Mouse (Mus musculus) megakaryocyte progenitor cell, adult 5-6 weeks (primary cell): Measurements from ENCODE around the gene Usf1. TPM values are rescaled to one million over a fixed set of nuclear protein-coding genes. Genes with fewer than 3 reads are reported as not detected.
A peak's percentile ranks its signal among the peaks of the same experiment; 100 is the strongest.

Experiments used
- ATAC-seq: replicated peaks from 2 replicates; pipeline ENCODE4 v1.8.0; 2016; ENCODE audit warnings: mild to moderate bottlenecking, moderate TSS enrichment, inconsistent platforms; ENCODE audit not compliant: poor library complexity
- total RNA-seq, 2 experiments: library from RNA; stranded (forward) in 1 of 2; stranded (reverse) in 1 of 2; fragments of 157-497, 149-512 nt in 1 of 2; fragments of 200-1000 nt in 1 of 2; gene quantifications; 2 replicates each; pipeline versions ENCODE4 v1.2.3 to v1.2.4; 2015 to 2017

Gene Usf1
- total RNA-seq, 2 experiments from 2014 or later, result 16.3 to 61.3 TPM

- peak; percentile 62 for ATAC-seq
Measured at GRCm38 (mm10) chr1:171451001-171451400, 39.9 kb downstream of the Usf1 start.

GRCm38 (mm10) chr1:171452522-171452921, 41.4 kb downstream of the Usf1 start:
- ATAC-seq, result no peak

GRCm38 (mm10) chr1:171452923-171453322, 41.8 kb downstream of the Usf1 start:
- ATAC-seq, result peak; percentile 76

GRCm38 (mm10) chr1:171454926-171455325, 43.8 kb downstream of the Usf1 start:
- no peak for ATAC-seq

- no peak for ATAC-seq
Measured at GRCm38 (mm10) chr1:171457568-171457967, 46.5 kb downstream of the Usf1 start.

- ATAC-seq, result no peak
Measured at GRCm38 (mm10) chr1:171459791-171460190, 48.7 kb downstream of the Usf1 start.

GRCm38 (mm10) chr1:171460551-171461503, 49.7 kb downstream of the Usf1 start:
- ATAC-seq, result no peak

GRCm38 (mm10) chr1:171463133-171463532, 52.0 kb downstream of the Usf1 start:
- ATAC-seq, result peak; percentile 87

GRCm38 (mm10) chr1:171465749-171466412, 54.8 kb downstream of the Usf1 start:
- no peak for ATAC-seq

- peak; percentile 42 for ATAC-seq
Measured at GRCm38 (mm10) chr1:171466565-171466964, 55.5 kb downstream of the Usf1 start.

Other genes with a start within 250 kb of the Usf1 start
- 12.8 and 14.4 TPM in 2 replicates for gene Pcp4l1, start 215.0 kb upstream of the Usf1 start, total RNA-seq (2015)
- 7.1 and 8.5 TPM in 2 replicates for gene Pcp4l1, start 215.0 kb upstream of the Usf1 start, total RNA-seq (2017)
- gene Nr1i3, start 197.3 kb upstream of the Usf1 start, total RNA-seq (2015), result not detected in 2 replicates
- 0.12 and 0.17 TPM in 2 replicates for gene Nr1i3, start 197.3 kb upstream of the Usf1 start, total RNA-seq (2017)
- 13.0 and 15.4 TPM in 2 replicates for gene Tomm40l, start 188.8 kb upstream of the Usf1 start, total RNA-seq (2015)
- gene Tomm40l, start 188.8 kb upstream of the Usf1 start, total RNA-seq (2017), result 18.2 and 25.7 TPM in 2 replicates
- 0.94 and 2.3 TPM in 2 replicates for gene Apoa2, start 186.3 kb upstream of the Usf1 start, total RNA-seq (2015)
- gene Apoa2, start 186.3 kb upstream of the Usf1 start, total RNA-seq (2017), result not detected in 2 replicates
- 293 and 379 TPM in 2 replicates for gene Fcer1g, start 176.9 kb upstream of the Usf1 start, total RNA-seq (2015)
- gene Fcer1g, start 176.9 kb upstream of the Usf1 start, total RNA-seq (2017), result 101 and 178 TPM in 2 replicates
- not detected in 2 replicates for gene Adamts4, start 160.9 kb upstream of the Usf1 start, total RNA-seq (2015)
- not detected in 2 replicates for gene Adamts4, start 160.9 kb upstream of the Usf1 start, total RNA-seq (2017)
- gene Ndufs2, start 159.9 kb upstream of the Usf1 start, total RNA-seq (2015), result 255 and 280 TPM in 2 replicates
- 323 and 395 TPM in 2 replicates for gene Ndufs2, start 159.9 kb upstream of the Usf1 start, total RNA-seq (2017)
- gene B4galt3, start 141.0 kb upstream of the Usf1 start, total RNA-seq (2015), result 14.7 and 16.1 TPM in 2 replicates
- gene B4galt3, start 141.0 kb upstream of the Usf1 start, total RNA-seq (2017), result 18.0 and 22.6 TPM in 2 replicates
- 18.0 and 20.2 TPM in 2 replicates for gene Ppox, start 130.1 kb upstream of the Usf1 start, total RNA-seq (2015)
- 10.3 and 15.0 TPM in 2 replicates for gene Ppox, start 130.1 kb upstream of the Usf1 start, total RNA-seq (2017)
- 36.0 and 38.2 TPM in 2 replicates for gene Usp21, start 123.3 kb upstream of the Usf1 start, total RNA-seq (2015)
- gene Usp21, start 123.3 kb upstream of the Usf1 start, total RNA-seq (2017), result 18.7 and 24.5 TPM in 2 replicates
- 127 and 149 TPM in 2 replicates for gene Ufc1, start 116.3 kb upstream of the Usf1 start, total RNA-seq (2015)
- 93.2 and 115 TPM in 2 replicates for gene Ufc1, start 116.3 kb upstream of the Usf1 start, total RNA-seq (2017)
- gene Dedd, start 82.2 kb upstream of the Usf1 start, total RNA-seq (2015), result 24.6 and 25.4 TPM in 2 replicates
- 11.6 and 18.6 TPM in 2 replicates for gene Dedd, start 82.2 kb upstream of the Usf1 start, total RNA-seq (2017)
- 7.6 and 9.8 TPM in 2 replicates for gene Nit1, start 65.7 kb upstream of the Usf1 start, total RNA-seq (2015)
- 31.7 and 34.1 TPM in 2 replicates for gene Nit1, start 65.7 kb upstream of the Usf1 start, total RNA-seq (2017)
- gene Pfdn2, start 65.6 kb upstream of the Usf1 start, total RNA-seq (2015), result 50.2 and 52.3 TPM in 2 replicates
- 35.5 and 52.3 TPM in 2 replicates for gene Pfdn2, start 65.6 kb upstream of the Usf1 start, total RNA-seq (2017)
- 0.96 TPM in 1 of 2 replicates, not detected in the other for gene Klhdc9, start 50.5 kb upstream of the Usf1 start, total RNA-seq (2015)
- gene Klhdc9, start 50.5 kb upstream of the Usf1 start, total RNA-seq (2017), result 0.33 and 0.71 TPM in 2 replicates
- 0.15 and 0.49 TPM in 2 replicates for gene Nectin4, start 41.2 kb upstream of the Usf1 start, total RNA-seq (2015)
- gene Nectin4, start 41.2 kb upstream of the Usf1 start, total RNA-seq (2017), result 0.37 and 0.84 TPM in 2 replicates
- gene Arhgap30, start 22.4 kb upstream of the Usf1 start, total RNA-seq (2015), result 30.2 and 31.7 TPM in 2 replicates
- gene Arhgap30, start 22.4 kb upstream of the Usf1 start, total RNA-seq (2017), result 68.0 and 70.5 TPM in 2 replicates
- 0.42 and 0.67 TPM in 2 replicates for gene Tstd1, start 7.6 kb downstream of the Usf1 start, total RNA-seq (2015)
- gene Tstd1, start 7.6 kb downstream of the Usf1 start, total RNA-seq (2017), result 1.9 and 3.8 TPM in 2 replicates
- gene F11r, start 26.2 kb downstream of the Usf1 start, total RNA-seq (2015), result 0.15 and 0.44 TPM in 2 replicates
- 0.68 TPM in 1 of 2 replicates, not detected in the other for gene F11r, start 26.2 kb downstream of the Usf1 start, total RNA-seq (2017)
- gene Alyref2, start 92.2 kb downstream of the Usf1 start, total RNA-seq (2015), result 5.1 and 5.8 TPM in 2 replicates
- 9.1 and 10.8 TPM in 2 replicates for gene Alyref2, start 92.2 kb downstream of the Usf1 start, total RNA-seq (2017)
- not detected in 2 replicates for gene Itln1, start 124.0 kb downstream of the Usf1 start, total RNA-seq (2015)
- not detected in 2 replicates for gene Itln1, start 124.0 kb downstream of the Usf1 start, total RNA-seq (2017)
- gene Cd244a, start 147.9 kb downstream of the Usf1 start, total RNA-seq (2015), result 5.0 and 6.5 TPM in 2 replicates
- gene Cd244a, start 147.9 kb downstream of the Usf1 start, total RNA-seq (2017), result 6.1 and 9.8 TPM in 2 replicates
- gene Ly9, start 196.1 kb downstream of the Usf1 start, total RNA-seq (2015), result 18.9 and 20.7 TPM in 2 replicates
- gene Ly9, start 196.1 kb downstream of the Usf1 start, total RNA-seq (2017), result 29.4 and 30.0 TPM in 2 replicates
- 0.59 and 2.3 TPM in 2 replicates for gene Slamf7, start 241.7 kb downstream of the Usf1 start, total RNA-seq (2015)
- gene Slamf7, start 241.7 kb downstream of the Usf1 start, total RNA-seq (2017), result 0.30 and 1.7 TPM in 2 replicates